Mouse (Mus musculus) limb, embryonic 12.5 days (tissue): Measurements from ENCODE around the gene Rbp1. TPM values are rescaled to one million over a fixed set of nuclear protein-coding genes. Genes with fewer than 3 reads are reported as not detected.

Source experiments
- ATAC-seq: fragments of 200-750 bp; cut with Nextera tagmentation; 2 replicates; pipeline ENCODE4 v1.8.0; 2017; ENCODE audit warnings: low read depth, moderate TSS enrichment; ENCODE audit not compliant: insufficient number of reproducible peaks, insufficient read depth, low FRiP score, low TSS enrichment
- H3K27ac ChIP-seq: fragments of 300-500 bp; sonication (generic); 2 replicates; pipeline ENCODE4 v1.5.1; 2016; ENCODE audit warnings: mild to moderate bottlenecking, moderate library complexity
- H3K27me3 ChIP-seq: fragments of 300-500 bp; sonication (generic); 2 replicates; pipeline ENCODE4 v1.6.1; 2016; ENCODE audit warnings: mild to moderate bottlenecking, moderate library complexity
- H3K36me3 ChIP-seq: fragments of 300-500 bp; sonication (generic); 2 replicates; pipeline ENCODE4 v1.6.1; 2016; ENCODE audit warnings: mild to moderate bottlenecking, moderate library complexity
- H3K4me1 ChIP-seq: fragments of 300-500 bp; sonication (generic); replicated peaks from 2 replicates; pipeline ENCODE4 v1.6.1; 2016
- H3K4me2 ChIP-seq: fragments of 300-500 bp; sonication (generic); 2 replicates; pipeline ENCODE4 v1.6.1; 2016; ENCODE audit warnings: mild to moderate bottlenecking, moderate library complexity
- H3K4me3 ChIP-seq: fragments of 300-500 bp; sonication (generic); replicated peaks from 2 replicates; pipeline ENCODE4 v1.5.1; 2016; ENCODE audit warnings: mild to moderate bottlenecking
- H3K9ac ChIP-seq: fragments of 300-500 bp; sonication (generic); replicated peaks from 2 replicates; pipeline ENCODE4 v1.6.1; 2016; ENCODE audit warnings: mild to moderate bottlenecking, moderate library complexity
- H3K9me3 ChIP-seq: fragments of 300-500 bp; sonication (generic); 2 replicates; pipeline ENCODE4 v1.6.1; 2016; ENCODE audit warnings: mild to moderate bottlenecking, moderate library complexity
- WGBS: fragments of 180-500 bp; shearing (Covaris S2); methylation state at CpG from one replicate; pipeline ENCODE4 v1.1.7; 2016; 5-methylcytosine and 5-hydroxymethylcytosine counted together
- polyA plus RNA-seq: library from polyadenylated mRNA; unstranded; fragments of >200 nt; fragmentation: Nextera tagmentation; extraction: Ambion mirVana; gene quantifications from 2 replicates; pipeline ENCODE4 v1.2.1, GENCODE M21; 2016

Rbp1 gene
- polyA plus RNA-seq, 1 experiment from 2014 or later = 34.9 TPM

DNA sequence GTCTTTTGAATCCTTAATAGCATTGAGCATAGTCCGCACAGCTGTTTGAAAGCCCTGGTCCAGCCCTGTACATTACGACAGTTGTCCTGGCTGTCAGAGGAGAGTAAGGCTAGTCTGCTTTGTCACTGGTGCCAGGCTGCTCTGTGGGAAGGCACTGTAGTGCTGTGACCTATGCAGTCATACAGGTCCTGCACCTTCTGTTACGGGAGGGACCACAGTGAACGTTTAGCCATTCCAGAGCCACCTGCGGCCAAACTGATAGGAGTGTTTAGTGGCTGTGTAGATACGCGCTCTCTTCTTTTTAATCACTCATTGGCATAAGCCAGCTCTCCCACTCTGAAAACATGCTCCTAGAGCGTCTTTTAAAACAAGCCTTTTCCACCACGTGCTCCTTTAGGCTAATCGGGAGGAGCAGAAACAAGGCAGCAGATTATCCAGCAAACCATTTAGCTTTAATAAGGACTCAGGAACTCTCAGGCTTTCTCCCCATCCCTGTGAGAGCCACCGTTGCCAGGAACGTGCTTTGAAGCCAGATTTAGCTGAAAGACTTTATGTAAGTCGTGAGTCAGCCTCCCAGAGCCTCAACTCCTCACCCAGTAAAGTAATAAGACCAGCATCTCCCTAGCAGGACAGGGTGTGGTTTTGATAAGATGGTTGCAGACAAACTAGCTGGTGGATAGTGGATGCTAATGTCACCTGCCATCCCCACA lies 22.4 kb upstream of the Rbp1 start:
- no peak for ATAC-seq
- WGBS = 80% methylated on average over 13 of the region's 13 CpGs
- H3K9me3 ChIP-seq = 0 out of 2 replicates have a peak, but pooled peaks cover 2% of the 10 kb centered on the region

DNA sequence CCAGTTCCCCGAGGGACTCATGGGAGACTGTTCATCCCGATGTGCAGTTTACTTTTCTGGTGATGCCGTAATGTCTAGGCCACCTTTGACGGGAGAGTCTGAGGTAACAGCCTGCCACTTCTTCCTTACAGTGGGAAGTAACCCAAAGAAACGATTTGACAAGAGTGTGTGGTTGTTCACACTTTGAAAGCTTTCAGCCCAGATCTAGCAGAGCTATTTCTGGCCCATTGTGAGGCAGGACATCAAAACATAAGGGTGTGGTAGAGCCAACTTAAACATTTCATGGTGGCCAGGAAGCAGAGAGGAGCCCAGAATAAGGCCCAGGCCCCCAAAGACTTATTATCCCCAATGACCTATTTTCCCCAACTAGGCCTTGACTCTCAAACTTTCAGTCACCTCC lies 21.1 kb upstream of the Rbp1 start:
- Histone ChIP-seq H3K4me3 (no peak overlapping the region), H3K36me3 (no peaks in the 10 kb centered on the region), H3K4me2 (no peak overlapping the region), H3K4me1 (no peaks in the 10 kb centered on the region), H3K9me3 (no peaks in the 10 kb centered on the region), H3K27me3 (no peaks in the 10 kb centered on the region), H3K27ac (no peak overlapping the region), H3K9ac (no peak overlapping the region)
- 72% methylated on average over 5 of the region's 5 CpGs for WGBS
- no peak for ATAC-seq

More for the DNA sequence above, 22.4 kb upstream of the Rbp1 start:
- Histone ChIP-seq H3K4me2 (no peak overlapping the region), H3K27me3 (no peaks in the 10 kb centered on the region), H3K9ac (no peak overlapping the region), H3K4me3 (no peak overlapping the region), H3K36me3 (no peaks in the 10 kb centered on the region), H3K27ac (no peak overlapping the region), H3K4me1 (no peaks in the 10 kb centered on the region)

DNA sequence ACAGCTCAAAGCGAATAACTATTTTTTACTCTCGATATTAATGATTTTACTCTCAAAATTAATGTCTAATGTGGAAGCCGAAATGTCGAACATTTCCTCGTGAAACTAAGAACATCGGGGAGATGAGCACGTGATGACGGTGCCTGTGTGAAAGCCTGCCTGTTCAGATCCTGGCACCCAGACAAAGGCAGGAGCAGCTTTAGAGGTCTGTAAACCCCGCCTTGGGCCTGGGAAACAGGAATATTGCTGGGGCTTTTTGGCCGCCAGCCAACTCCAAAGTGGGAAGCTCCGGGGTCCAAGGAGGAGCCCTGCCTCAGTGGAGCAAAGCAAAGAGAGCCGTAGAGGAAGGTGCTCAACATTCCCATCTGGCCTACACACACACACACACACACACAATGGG lies 15.0 kb upstream of the Rbp1 start:
- Histone ChIP-seq H3K4me3 (no peak overlapping the region), H3K27me3 (no peaks in the 10 kb centered on the region; the same call in 1 of the 2 replicates), H3K4me2 (no peak overlapping the region), H3K27ac (no peak overlapping the region), H3K4me1 (no peaks in the 10 kb centered on the region), H3K9ac (no peak overlapping the region), H3K9me3 (no peaks in the 10 kb centered on the region), H3K36me3 (no peaks in the 10 kb centered on the region)
- 80% methylated on average over 12 of the region's 12 CpGs for WGBS
- ATAC-seq = no peak

DNA sequence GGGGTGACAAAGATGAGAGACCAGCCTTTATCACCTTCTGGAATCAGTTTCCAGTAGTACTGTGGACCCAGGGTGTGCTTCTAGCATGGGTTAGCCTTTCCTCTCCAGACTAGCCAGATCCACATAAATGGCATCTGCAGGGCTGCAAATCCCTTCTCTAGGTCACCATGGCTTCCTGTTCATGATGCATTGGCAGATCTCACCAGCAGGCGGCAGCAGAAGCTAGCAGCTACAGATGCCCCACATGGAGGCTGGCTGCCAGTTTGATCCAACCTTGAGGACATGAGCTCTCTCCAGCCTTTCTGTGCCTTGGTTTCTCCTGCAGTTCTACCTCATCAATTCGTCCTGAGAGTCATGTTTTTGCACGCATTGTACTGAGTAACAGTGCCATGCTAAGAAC lies 13.6 kb upstream of the Rbp1 start:
- WGBS = 35% methylated on average over 3 of the region's 3 CpGs
- Histone ChIP-seq H3K27ac (no peak overlapping the region), H3K4me2 (no peak overlapping the region), H3K36me3 (no peaks in the 10 kb centered on the region), H3K9me3 (no peaks in the 10 kb centered on the region), H3K4me1 (no peaks in the 10 kb centered on the region), H3K9ac (no peak overlapping the region), H3K27me3 (no peaks in the 10 kb centered on the region; the same call in 1 of the 2 replicates), H3K4me3 (no peak overlapping the region)
- ATAC-seq = no peak

DNA sequence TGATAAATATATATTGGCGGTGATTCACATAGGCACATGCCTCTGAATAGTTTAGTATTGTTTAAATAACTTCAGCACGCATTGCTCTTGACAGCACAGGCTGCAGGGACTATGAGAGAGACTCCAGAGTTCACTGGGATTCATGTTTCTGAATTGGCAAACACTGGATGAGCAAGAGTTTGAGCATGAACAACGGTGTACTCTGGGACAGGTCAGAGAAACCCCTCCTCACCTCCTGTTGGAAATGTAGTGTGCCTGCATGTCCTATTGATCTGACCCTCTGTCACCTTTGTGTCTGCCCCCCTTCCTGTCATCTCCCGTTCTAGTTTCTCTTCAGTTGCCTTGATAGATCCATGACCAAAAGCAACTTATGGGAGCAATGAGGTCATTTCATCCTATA lies 7.3 kb upstream of the Rbp1 start:
- Histone ChIP-seq H3K36me3 (no peaks in the 10 kb centered on the region), H3K4me3 (no peak overlapping the region), H3K4me1 (peaks cover under 1% of the 10 kb centered on the region; the same call in 1 of the 2 replicates), H3K27ac (no peak overlapping the region), H3K9me3 (0 out of 2 replicates have a peak, but pooled peaks cover 4% of the 10 kb centered on the region), H3K9ac (no peak overlapping the region), H3K4me2 (no peak overlapping the region), H3K27me3 (no peaks in the 10 kb centered on the region; the same call in 1 of the 2 replicates)
- WGBS = 86% methylated on average over 4 of the region's 4 CpGs
- ATAC-seq = no peak

DNA sequence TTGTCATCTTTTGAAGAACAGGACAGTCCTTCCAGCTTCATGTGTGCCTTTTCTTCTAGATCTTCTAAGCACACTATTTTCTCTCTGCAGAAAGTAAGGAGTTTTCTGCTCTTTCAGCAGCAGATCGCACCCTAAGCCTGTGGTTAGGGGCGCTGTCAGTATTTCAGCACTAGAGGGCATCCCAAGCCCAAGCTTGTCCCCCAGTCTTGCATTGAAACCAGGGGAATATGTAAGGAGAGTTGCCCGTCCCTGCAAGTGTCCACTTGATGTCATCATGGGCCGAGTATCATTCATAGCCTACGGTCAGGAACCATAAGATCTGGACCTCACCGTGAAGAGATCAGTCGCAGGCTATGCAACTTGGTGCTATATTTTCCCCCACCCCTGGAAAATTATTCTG lies 4.8 kb upstream of the Rbp1 start:
- no peak overlapping the region for H3K4me2 ChIP-seq
- H3K36me3 ChIP-seq = no peaks in the 10 kb centered on the region
- ATAC-seq = no peak
- H3K4me1 ChIP-seq = peaks cover 3% of the 10 kb centered on the region; the same call in 1 of the 2 replicates
- 56% methylated on average over 7 of the region's 7 CpGs for WGBS
- H3K27me3 ChIP-seq = no peaks in the 10 kb centered on the region; the same call in 1 of the 2 replicates
- H3K9ac ChIP-seq = no peak overlapping the region
- no peak overlapping the region for H3K4me3 ChIP-seq
- H3K9me3 ChIP-seq = 0 out of 2 replicates have a peak, but pooled peaks cover 4% of the 10 kb centered on the region
- no peak overlapping the region for H3K27ac ChIP-seq

DNA sequence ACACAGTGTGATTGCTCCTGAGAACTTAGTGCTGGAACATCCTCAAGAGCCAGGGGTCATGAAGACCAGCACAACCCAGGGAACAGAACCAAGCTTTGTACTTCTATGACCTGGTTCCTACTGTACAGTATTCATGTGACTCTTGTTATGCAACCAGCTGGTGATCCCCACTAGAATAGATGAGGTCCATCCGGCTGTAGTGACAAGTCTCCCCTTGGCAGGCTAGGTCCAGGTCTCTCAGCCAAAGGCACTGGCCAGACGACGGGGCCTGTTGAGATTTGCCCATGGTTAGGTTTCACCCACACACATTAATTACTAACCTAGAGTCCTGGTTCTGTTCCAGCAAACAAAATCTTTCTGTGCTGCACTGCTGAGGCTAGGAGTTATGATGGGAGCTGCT lies 4.4 kb upstream of the Rbp1 start:
- Histone ChIP-seq H3K4me3 (no peak overlapping the region), H3K4me2 (no peak overlapping the region), H3K27ac (no peak overlapping the region), H3K4me1 (peaks cover 3% of the 10 kb centered on the region; the same call in 1 of the 2 replicates), H3K36me3 (no peaks in the 10 kb centered on the region), H3K9ac (no peak overlapping the region), H3K9me3 (0 out of 2 replicates have a peak, but pooled peaks cover 4% of the 10 kb centered on the region), H3K27me3 (no peaks in the 10 kb centered on the region)
- 87% methylated on average over 3 of the region's 3 CpGs for WGBS
- ATAC-seq = no peak

DNA sequence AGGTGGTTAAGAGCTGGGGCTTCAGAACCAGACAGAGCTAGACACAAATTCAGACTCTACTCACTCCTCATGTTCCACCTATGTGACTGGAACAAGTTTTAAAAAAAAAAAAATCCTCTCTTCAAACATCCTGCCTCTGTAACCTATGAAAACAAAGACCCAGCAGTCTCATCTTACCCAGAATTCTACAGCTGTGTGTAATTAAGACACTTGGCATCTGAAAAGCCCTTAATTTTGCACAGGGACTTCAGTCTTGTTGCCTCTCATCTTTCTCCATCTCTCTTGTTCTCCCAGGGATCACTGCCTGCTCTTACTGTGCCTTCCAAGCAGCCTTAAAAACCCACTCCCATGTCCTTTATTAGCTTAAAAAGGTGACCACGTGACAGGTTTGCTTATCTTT lies 2.1 kb upstream of the Rbp1 start:
- no peaks in the 10 kb centered on the region for H3K36me3 ChIP-seq
- 0 out of 2 replicates have a peak, but pooled peaks cover 4% of the 10 kb centered on the region for H3K9me3 ChIP-seq
- no peak overlapping the region for H3K27ac ChIP-seq
- no peaks in the 10 kb centered on the region; the same call in 1 of the 2 replicates for H3K27me3 ChIP-seq
- WGBS = 82% methylated on average over 1 of the region's 1 CpGs
- no peak overlapping the region for H3K9ac ChIP-seq
- no peak for ATAC-seq
- H3K4me3 ChIP-seq = no peak overlapping the region
- H3K4me1 ChIP-seq = peaks cover 20% of the 10 kb centered on the region
- H3K4me2 ChIP-seq = no peak overlapping the region

DNA sequence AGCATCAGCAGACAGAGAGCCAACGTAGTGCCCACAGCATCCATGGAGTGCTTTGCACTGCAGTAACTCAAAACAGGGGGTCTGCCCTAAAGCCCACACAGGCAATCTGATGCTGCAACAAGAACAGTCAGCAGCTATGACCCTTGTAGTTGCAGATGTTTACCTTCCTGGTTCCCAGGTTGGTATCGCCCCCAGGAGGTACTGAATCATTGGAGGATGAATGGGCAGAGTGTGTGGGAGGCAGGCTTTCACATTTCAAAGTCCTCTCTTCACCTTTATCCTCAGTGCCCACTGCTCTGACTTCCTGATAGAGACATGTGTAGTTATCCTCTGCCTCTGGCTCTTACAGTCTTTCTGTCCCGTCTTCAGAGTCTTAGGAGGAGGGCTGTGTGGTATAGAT lies 858 bp upstream of the Rbp1 start:
- Histone ChIP-seq H3K9ac (no peak overlapping the region), H3K4me1 (peaks cover 25% of the 10 kb centered on the region), H3K36me3 (no peaks in the 10 kb centered on the region), H3K27ac (no peak overlapping the region), H3K4me3 (no peak overlapping the region), H3K27me3 (peaks cover 9% of the 10 kb centered on the region; the same call in 1 of the 2 replicates), H3K9me3 (0 out of 2 replicates have a peak, but pooled peaks cover 4% of the 10 kb centered on the region), H3K4me2 (no peak overlapping the region)
- no peak for ATAC-seq
- WGBS = 63% methylated on average over 3 of the region's 3 CpGs

DNA sequence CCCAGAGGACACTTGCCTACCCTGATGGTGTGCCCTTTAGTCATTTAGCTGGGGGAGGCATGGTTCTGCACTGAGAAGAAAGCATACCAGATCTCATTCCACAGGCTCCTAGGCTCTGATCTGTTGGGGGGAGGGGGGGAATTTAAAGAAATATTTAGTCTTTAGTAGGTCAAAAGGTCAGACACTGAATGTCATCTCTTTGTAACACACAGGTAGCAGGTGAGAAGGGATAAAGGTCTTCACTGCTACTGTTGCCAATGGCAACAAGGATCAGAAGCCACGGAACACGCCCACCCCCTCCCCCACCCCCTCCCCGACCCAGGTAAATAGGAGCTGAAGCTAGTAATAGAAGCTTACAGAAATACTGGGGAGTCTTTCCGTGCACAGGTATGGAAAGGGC lies 930 bp downstream of the Rbp1 start:
- H3K27me3 ChIP-seq = peaks cover 9% of the 10 kb centered on the region; the same call in 1 of the 2 replicates
- H3K36me3 ChIP-seq = no peaks in the 10 kb centered on the region
- no peak overlapping the region for H3K9ac ChIP-seq
- 12% methylated on average over 4 of the region's 4 CpGs for WGBS
- no peak for ATAC-seq
- no peaks in the 10 kb centered on the region for H3K9me3 ChIP-seq
- H3K27ac ChIP-seq = no peak overlapping the region
- no peak overlapping the region for H3K4me3 ChIP-seq
- H3K4me1 ChIP-seq = peaks cover 25% of the 10 kb centered on the region
- no peak overlapping the region for H3K4me2 ChIP-seq

DNA sequence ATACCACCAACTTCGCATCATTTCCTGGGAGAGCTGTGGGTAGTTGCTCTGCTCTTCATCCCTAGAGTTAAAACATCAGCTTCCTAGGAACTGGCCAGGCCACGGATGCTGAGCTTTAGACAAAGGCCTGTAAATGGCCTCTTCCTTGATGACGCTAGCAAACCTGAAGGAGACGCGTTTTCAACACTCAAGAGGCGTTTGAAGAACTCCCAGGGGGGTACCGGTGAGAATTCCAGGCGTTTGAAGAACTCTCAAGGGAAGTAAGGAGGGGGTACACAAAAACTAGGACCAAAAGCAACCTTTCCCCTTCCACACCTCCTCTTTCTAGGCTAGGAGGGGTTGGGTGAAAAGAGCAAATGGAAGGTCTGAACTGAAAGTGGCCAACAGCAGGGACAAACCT lies 1.5 kb downstream of the Rbp1 start:
- peak overlapping the region; percentile 60 for H3K9ac ChIP-seq
- no peak for ATAC-seq
- no peak overlapping the region for H3K27ac ChIP-seq
- H3K36me3 ChIP-seq = no peaks in the 10 kb centered on the region
- peaks cover 28% of the 10 kb centered on the region for H3K4me1 ChIP-seq
- peak overlapping the region; percentile 73 for H3K4me2 ChIP-seq
- 5% methylated on average over 8 of the region's 8 CpGs for WGBS
- H3K9me3 ChIP-seq = no peaks in the 10 kb centered on the region
- H3K4me3 ChIP-seq = peak overlapping the region; percentile 57
- peaks cover 9% of the 10 kb centered on the region; the same call in 1 of the 2 replicates for H3K27me3 ChIP-seq
